Mouse (Mus musculus) intestine, embryonic 14.5 days (tissue): ENCODE results near the gene Cdc14a. TPM values are rescaled to one million over a fixed set of nuclear protein-coding genes. Genes with fewer than 3 reads are reported as not detected.
A peak's percentile ranks its signal among the peaks of the same experiment; 100 is the strongest.

Experiments used
- ATAC-seq: fragments of 200-750 bp; cut with Nextera tagmentation; replicated peaks from 2 replicates; pipeline ENCODE4 v1.8.0; 2017; ENCODE audit warnings: low read depth, moderate number of reproducible peaks, moderate TSS enrichment, moderate library complexity; ENCODE audit not compliant: low FRiP score, low TSS enrichment
- DNase-seq: peaks from one replicate; pipeline ENCODE4 v3.0.0-alpha.2; 2018; ENCODE audit warnings: low spot score
- H3K27ac ChIP-seq: fragments of 300-500 bp; sonication (generic); 2 replicates; pipeline ENCODE4 v1.5.1; 2014; ENCODE audit warnings: low read depth, mild to moderate bottlenecking, control low read depth
- H3K27me3 ChIP-seq: fragments of 300-500 bp; sonication (generic); replicated peaks from 2 replicates; pipeline ENCODE4 v1.6.1; 2014; ENCODE audit warnings: low read length, control low read depth; ENCODE audit not compliant: control insufficient read depth, insufficient read depth
- H3K36me3 ChIP-seq: fragments of 300-500 bp; sonication (generic); 2 replicates; pipeline ENCODE4 v1.6.1; 2014; ENCODE audit warnings: low read length, control low read depth; ENCODE audit not compliant: control insufficient read depth, insufficient read depth
- H3K4me1 ChIP-seq: fragments of 300-500 bp; sonication (generic); replicated peaks from 2 replicates; pipeline ENCODE4 v1.6.1; 2014; ENCODE audit warnings: low read length, control low read depth, mixed read lengths; ENCODE audit not compliant: control insufficient read depth, insufficient read depth
- H3K4me2 ChIP-seq: fragments of 300-500 bp; sonication (generic); 2 replicates; pipeline ENCODE4 v1.6.1; 2014; ENCODE audit warnings: low read length
- H3K4me3 ChIP-seq: fragments of 300-500 bp; sonication (generic); 2 replicates; pipeline ENCODE4 v1.5.1; 2014; ENCODE audit warnings: low read depth, low read length, control low read depth, mixed read lengths
- H3K9ac ChIP-seq: fragments of 300-500 bp; sonication (generic); 2 replicates; pipeline ENCODE4 v1.6.1; 2014; ENCODE audit warnings: mild to moderate bottlenecking, low read length
- H3K9me3 ChIP-seq: fragments of 300-500 bp; sonication (generic); 2 replicates; pipeline ENCODE4 v1.6.1; 2016; ENCODE audit warnings: low read length, control low read depth; ENCODE audit not compliant: control insufficient read depth
- WGBS: fragments of 180-500 bp; shearing (Covaris S2); extraction: QIAGEN DNeasy Blood & Tissue Kit; methylation state at CpG from one replicate; pipeline ENCODE4 v1.1.7; 2014; 5-methylcytosine and 5-hydroxymethylcytosine counted together
- polyA plus RNA-seq: library from polyadenylated mRNA; unstranded; fragments of >200 nt; fragmentation: Nextera tagmentation; extraction: Ambion mirVana; gene quantifications from 2 replicates; pipeline ENCODE4 v1.2.1, GENCODE M21; 2014

The Cdc14a gene
- polyA plus RNA-seq, 1 experiment from 2014 or later, result 8.8 TPM

DNA sequence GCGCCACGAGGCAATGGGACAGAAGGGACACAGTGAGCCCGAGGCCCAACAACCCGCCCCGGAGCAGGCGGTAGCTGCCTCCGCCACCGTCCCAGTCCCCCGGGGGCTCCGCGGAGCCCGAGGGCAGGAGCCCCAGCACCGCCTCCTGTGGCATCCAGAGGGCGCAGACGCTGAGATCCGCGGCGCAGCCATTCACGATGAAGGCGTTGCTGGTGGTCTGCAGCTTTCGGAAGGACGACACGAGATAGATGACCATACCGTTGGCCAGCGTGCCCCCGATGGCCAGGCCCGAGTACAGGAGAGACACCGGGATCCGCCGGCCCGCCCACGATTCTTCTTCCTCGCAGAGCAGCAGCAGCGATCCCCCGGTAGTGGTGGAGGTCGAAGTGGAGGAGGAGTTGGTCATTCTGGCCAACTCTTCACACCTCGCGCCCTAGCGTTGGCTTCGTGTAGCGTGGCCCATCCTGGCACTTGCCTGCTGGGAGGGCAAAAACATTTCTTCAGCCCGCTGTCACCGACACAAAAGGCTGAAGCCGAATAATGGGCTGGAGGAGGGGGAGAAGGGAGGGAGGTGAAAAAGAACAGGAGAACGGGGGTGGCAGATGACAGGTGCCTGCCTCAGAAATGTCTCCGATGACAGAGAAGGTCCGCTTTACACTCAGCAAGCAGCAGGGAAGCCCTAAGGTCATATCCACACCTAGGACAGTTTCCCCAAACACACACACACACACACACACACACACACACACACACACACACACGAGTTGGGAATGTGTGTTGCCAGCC lies 171.4 kb downstream of the Cdc14a start:
- peak; percentile 18; the same call in 1 of the 2 replicates for ATAC-seq
- Histone ChIP-seq H3K9me3 (no peaks in the 10 kb centered on the region), H3K9ac (no peak overlapping the region), H3K36me3 (no peaks in the 10 kb centered on the region), H3K27me3 (peaks cover 50% of the 10 kb centered on the region), H3K4me3 (peak overlapping the region; percentile 46), H3K27ac (no peak overlapping the region), H3K4me2 (peak overlapping the region; percentile 93), H3K4me1 (peaks cover 4% of the 10 kb centered on the region)
- under 1% methylated on average over 48 of the region's 48 CpGs for WGBS
- DNase-seq, result peak; percentile 73

GRCm38 (mm10) chr3:116251481-116252254 lies 172.2 kb downstream of the Cdc14a start:
- Histone ChIP-seq H3K9me3 (no peaks in the 10 kb centered on the region), H3K36me3 (no peaks in the 10 kb centered on the region), H3K9ac (0 out of 2 replicates have a peak overlapping the region, but pooled peaks have one; percentile 20), H3K27ac (no peak overlapping the region), H3K4me2 (peak overlapping the region; percentile 93), H3K4me1 (peaks cover 4% of the 10 kb centered on the region), H3K27me3 (peaks cover 50% of the 10 kb centered on the region), H3K4me3 (peak overlapping the region; percentile 46)
- peak; percentile 56 for ATAC-seq
- under 1% methylated on average over 84 of the region's 86 CpGs for WGBS
- DNase-seq, result peak; percentile 79

DNA sequence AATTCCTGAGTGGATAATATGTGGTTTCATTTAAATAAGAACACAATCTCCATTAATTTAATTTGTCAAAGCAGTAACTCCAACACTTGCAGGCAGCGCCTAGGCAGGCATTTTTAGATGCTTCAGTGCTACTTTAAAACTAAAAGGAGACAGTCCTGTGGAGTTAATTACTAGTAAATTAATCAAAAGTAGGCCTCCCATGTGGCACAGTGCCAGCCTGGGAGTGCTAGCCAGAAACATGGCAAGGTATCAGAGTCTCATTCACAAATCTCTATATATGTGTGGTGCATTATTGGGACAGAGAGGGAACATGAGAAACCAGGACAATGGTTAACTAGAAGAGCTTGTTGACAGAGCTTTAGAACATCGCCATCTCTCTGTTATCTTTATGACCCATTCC lies 174.8 kb downstream of the Cdc14a start:
- no peak for DNase-seq
- ATAC-seq, result no peak
- no peaks in the 10 kb centered on the region for H3K9me3 ChIP-seq
- no peak overlapping the region for H3K9ac ChIP-seq
- no peak overlapping the region for H3K4me2 ChIP-seq
- H3K27me3 ChIP-seq, result peaks cover 39% of the 10 kb centered on the region
- no peak overlapping the region for H3K4me3 ChIP-seq
- no peaks in the 10 kb centered on the region for H3K36me3 ChIP-seq
- 72% methylated on average over 2 of the region's 2 CpGs for WGBS
- no peak overlapping the region for H3K27ac ChIP-seq
- peaks cover 4% of the 10 kb centered on the region for H3K4me1 ChIP-seq

DNA sequence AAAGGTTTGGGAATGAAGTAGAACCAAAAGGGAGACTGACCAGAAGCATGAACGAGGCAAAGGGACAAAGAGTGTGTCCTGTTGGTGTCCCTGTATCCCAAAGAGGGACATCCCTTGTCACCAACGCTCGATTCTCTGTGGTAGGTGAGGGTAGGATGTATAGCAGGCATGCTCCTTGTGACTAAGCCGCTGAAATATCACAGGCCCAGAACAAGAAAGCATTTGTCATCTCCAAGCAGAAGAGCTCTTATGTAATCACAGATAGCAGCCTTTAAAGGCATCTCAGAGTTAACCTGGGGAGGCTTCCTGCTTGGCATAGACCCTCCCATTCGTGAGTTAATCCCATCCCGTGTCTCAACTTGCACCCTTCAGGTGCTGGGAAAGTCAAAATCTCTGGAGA lies 179.4 kb downstream of the Cdc14a start:
- no peak overlapping the region for H3K27ac ChIP-seq
- H3K27me3 ChIP-seq, result no peaks in the 10 kb centered on the region
- WGBS, result 55% methylated on average over 6 of the region's 6 CpGs
- no peaks in the 10 kb centered on the region for H3K36me3 ChIP-seq
- H3K4me1 ChIP-seq, result no peaks in the 10 kb centered on the region
- no peak overlapping the region for H3K4me2 ChIP-seq
- H3K9ac ChIP-seq, result no peak overlapping the region
- H3K9me3 ChIP-seq, result no peaks in the 10 kb centered on the region
- DNase-seq (no peak), ATAC-seq (no peak)
- H3K4me3 ChIP-seq, result no peak overlapping the region

DNA sequence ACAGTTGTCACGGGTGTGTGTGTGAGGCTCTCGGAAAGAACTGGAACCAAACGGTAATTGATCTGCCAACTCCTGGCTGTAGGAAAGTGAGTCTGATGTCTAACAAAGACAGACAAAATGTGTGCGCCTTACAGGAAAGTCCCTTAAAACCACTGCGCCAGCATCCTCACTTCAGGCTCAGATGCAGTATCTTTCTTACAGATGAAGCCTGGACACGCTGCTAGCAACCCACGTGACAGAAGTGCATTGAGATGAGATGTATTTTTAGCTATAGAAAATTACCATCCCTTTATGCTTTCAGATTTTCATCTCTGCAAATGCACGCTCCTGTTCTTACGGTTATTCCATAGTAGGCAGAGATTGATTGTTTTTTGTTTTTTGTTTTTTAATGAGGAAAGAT lies 181.1 kb downstream of the Cdc14a start:
- Histone ChIP-seq H3K36me3 (no peaks in the 10 kb centered on the region), H3K27ac (no peak overlapping the region), H3K4me2 (no peak overlapping the region), H3K9me3 (no peaks in the 10 kb centered on the region), H3K4me3 (no peak overlapping the region), H3K27me3 (no peaks in the 10 kb centered on the region), H3K9ac (no peak overlapping the region), H3K4me1 (no peaks in the 10 kb centered on the region)
- 77% methylated on average over 9 of the region's 9 CpGs for WGBS
- ATAC-seq (no peak), DNase-seq (no peak)

- no peaks in the 10 kb centered on the region for H3K36me3 ChIP-seq
- no peak overlapping the region for H3K27ac ChIP-seq
- H3K9ac ChIP-seq, result no peak overlapping the region
- no peak overlapping the region for H3K4me2 ChIP-seq
- 86% methylated on average over 5 of the region's 5 CpGs for WGBS
- ATAC-seq, result no peak
- no peak overlapping the region for H3K4me3 ChIP-seq
- no peak for DNase-seq
- H3K4me1 ChIP-seq, result no peaks in the 10 kb centered on the region
- H3K27me3 ChIP-seq, result no peaks in the 10 kb centered on the region
- no peaks in the 10 kb centered on the region for H3K9me3 ChIP-seq
These were observed 186.3 kb downstream of the Cdc14a start for GRCm38 (mm10) chr3:116237527-116237926.

DNA sequence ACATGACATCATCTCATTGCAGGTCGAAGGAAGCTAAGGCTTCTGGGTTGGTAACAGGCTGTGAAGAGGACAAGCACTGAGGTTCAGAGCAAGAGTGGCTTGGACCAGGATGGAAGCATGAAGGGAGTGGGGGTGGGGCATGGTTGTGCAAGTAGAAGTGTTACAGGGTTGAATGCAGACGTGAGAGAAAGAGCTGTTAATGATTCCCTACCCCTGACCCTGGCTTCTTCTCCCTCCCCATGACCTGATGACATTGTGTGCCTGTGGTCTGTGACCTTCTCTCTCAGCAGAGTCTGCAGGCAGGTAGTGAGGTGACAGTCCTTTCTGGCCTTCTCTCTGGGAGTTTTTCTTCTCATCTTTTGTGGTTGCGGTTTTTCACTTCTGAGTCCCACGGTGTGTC lies 187.0 kb downstream of the Cdc14a start:
- Histone ChIP-seq H3K27me3 (no peaks in the 10 kb centered on the region), H3K36me3 (no peaks in the 10 kb centered on the region), H3K9ac (no peak overlapping the region), H3K9me3 (no peaks in the 10 kb centered on the region), H3K4me1 (no peaks in the 10 kb centered on the region), H3K4me2 (no peak overlapping the region), H3K27ac (no peak overlapping the region), H3K4me3 (no peak overlapping the region)
- 71% methylated on average over 4 of the region's 4 CpGs for WGBS
- ATAC-seq, result no peak
- DNase-seq, result peak; percentile 6

DNA sequence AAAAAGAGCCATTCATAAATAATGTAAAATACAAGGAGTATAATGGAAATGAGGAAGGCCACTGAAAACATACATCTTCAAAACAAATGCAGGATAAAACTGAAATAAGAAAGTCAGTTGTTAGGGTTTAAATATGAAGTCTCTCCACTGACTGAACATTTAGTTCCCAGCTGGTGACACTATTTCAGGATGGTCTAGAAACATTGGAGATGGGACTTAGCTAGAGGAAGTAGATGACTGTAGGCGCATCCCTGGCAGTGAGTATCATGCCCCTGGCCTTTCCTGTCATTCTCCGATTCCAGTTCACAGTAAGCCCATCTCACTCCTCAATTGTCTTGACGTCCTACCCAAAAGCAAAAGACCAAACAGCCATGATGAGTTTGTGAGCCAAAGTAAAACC lies 190.3 kb downstream of the Cdc14a start:
- no peaks in the 10 kb centered on the region for H3K27me3 ChIP-seq
- DNase-seq (no peak), ATAC-seq (no peak)
- H3K4me2 ChIP-seq, result no peak overlapping the region
- H3K9me3 ChIP-seq, result no peaks in the 10 kb centered on the region
- no peaks in the 10 kb centered on the region for H3K4me1 ChIP-seq
- H3K27ac ChIP-seq, result no peak overlapping the region
- H3K36me3 ChIP-seq, result no peaks in the 10 kb centered on the region
- H3K9ac ChIP-seq, result no peak overlapping the region
- 87% methylated on average over 3 of the region's 3 CpGs for WGBS
- no peak overlapping the region for H3K4me3 ChIP-seq
